Mouse (Mus musculus): Measurements from ENCODE around the gene Xpo1.
"Not testable (repeated sequence)": the region's sequence is repeated elsewhere in the genome, so short reads cannot be mapped to it uniquely, and the experiment has no call there.

Gene Xpo1

DNA sequence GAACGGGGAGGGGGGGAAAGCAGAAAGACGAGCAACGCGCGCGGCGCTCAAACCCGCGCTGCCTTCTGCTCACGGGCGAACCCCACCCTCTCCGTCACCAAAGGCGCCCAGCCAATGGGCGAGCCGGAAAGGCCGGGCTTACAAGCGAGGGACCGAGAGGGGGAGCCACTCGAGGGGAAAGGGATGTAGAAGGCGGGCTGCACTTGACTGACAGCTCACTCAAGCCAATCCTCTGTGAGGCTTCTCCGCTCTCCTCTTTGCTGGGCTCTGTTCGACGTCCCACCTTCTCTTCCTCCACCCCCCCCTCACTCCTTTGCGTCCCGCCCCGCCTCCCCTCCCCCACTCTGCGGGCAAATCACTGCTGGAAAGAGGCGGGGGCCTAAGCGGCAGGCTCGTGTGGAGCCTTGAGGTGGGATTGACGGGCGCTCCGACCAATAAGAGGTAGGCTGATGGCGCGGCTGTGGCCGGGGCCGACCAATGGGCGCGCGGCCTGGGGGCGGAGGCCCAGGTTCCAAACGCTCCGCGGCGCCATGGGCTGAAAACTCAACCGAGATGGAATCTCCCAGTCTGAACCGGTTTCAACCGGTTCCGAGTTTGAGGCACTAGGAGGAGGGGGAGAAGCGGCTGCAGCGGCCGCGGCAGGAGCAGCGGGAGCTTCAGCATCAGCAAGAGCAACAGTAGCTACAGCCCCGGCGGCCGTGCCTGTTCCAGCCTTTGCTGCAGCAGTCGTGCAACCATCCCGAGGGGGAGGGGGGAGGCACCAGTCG, at the start of gene Xpo1:
Xpo1 (plus strand) TSS at position 615 of the 767 bp plus-strand sequence.
- peak; percentile 99 for DNase-seq (ENCODE audit: low read depth in 1 of 2, low spot score in 2 of 2)

DNA sequence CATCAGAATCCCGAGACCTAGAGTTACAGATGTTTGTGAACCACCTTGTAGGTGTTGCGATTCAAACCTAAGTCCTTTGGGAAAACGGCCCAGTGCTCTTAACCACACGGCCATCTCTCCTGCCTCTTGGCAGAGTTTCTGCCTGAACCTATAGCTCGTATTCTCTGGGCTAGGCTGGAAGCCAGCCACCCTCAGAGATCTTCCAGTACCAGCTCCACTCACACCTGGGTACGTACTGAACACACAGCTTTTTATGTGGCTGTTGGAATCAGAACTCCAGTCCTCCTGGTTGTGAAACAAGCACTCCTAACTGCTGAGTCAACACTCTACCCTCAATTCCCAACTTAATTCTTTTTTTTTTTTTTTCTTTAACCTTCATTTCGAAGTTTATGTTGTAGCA, 46.1 kb upstream of the Xpo1 start:
- DNase-seq (ENCODE audit: low read depth in 1 of 2, low spot score in 2 of 2), result no peak

DNA sequence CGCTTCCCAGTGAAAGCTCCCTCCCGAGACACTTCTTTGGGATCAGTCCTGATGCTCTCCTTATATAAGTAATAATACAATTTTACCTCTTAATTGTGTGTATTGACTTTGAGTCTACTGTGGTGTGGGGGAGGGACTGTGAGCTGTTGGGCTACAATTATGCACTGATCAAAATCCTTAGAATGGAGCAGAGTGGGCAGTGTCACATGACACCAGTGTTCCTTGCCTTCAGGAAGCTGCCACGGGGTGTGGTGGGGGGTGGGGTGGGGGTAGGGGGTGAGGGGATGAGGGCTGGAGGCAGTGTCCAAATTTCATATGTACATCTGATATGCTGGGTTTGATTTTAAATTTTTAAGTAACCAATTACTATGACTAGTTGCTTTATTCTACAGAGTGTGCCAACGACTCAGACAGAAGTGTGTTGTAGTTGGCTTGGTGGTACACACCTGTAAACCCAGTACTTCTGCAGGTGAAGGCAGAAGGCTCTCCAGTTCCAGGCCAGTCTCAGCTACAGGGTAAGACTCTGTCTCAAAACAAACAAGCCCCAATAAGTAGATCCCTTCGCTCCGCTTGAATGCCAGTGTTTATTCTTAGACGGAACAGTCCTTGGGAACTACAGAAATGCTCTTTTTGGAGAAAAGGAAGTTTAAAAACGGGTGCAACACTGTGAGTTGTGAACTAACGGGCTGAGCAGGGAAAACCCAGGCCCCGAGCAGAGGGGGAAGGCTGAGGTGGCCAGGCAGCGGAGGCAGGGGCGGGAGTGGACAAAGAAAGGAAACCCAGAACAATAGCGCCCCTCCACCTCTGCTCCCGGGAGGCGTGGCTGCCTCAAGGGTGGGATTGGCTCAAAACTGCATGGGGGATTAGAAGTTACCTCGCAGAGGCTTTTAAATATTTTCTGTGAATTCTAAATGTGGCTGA, 45.0 kb upstream of the Xpo1 start:
- no peak for DNase-seq (ENCODE audit: low read depth in 1 of 2, low spot score in 2 of 2)

DNA sequence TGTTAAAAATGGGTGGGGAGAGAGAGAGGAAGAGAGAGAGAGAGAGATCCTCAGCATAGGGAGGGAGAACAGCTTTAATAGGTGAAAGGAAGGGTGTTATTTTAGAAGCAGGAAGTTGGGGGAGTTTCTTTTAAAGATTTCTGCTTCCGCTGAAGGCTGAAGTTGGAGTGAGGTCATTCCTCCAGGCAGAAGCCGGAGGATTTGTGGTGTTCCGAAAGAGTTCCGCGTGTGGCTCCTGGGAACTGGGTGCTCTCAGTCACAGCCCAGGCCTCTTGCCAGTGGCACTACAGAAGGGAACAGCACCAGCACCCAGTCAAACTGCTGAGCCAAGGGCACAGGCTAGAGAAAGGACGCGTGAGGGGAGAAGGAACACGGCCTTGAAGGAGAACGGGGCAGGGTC, 38.4 kb upstream of the Xpo1 start:
- peak in 1 of 2 experiments; percentile 3 for DNase-seq (ENCODE audit: low read depth in 1 of 2, low spot score in 2 of 2)

DNA sequence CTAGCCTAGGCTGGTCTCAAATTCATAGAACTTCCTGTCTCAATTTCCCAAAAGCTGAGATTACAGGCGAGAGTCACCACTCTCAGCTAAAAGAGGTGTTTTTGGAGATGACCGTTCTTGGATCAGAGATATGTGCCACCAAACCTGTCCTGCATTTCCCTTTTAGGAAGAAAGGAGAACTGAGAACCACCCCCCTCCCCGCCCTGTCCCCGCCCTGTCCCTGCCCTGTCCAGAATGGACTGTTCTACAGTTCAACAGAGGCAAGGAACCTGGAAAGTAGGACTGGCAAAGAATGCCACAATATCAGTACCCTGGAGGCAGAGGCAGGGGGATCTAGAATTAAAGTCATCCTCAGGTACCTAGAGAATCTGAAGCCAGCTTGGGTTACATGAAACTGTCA, 19.8 kb upstream of the Xpo1 start:
- no peak for DNase-seq (ENCODE audit: low read depth in 1 of 2, low spot score in 2 of 2)

DNA sequence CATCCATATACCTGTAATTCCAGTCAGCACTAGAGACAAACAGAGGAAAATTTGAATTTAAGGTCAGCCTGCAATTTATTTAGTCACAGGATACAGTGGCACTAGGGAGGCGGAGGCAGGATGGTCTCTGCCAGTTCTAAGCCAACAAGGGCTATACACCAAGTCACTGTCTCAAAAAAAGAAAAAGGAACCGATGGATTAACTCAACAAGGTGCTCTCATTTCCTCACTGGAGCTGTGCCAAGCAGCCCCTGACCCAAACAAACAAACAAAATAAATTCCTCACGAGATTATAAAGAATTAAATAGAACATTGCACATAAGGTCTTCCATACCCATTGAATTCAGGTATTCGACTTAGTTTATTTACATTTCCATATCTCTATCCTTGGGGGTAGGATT, 1.9 kb upstream of the Xpo1 start:
- no peak for DNase-seq (ENCODE audit: low read depth in 1 of 2, low spot score in 2 of 2)

DNA sequence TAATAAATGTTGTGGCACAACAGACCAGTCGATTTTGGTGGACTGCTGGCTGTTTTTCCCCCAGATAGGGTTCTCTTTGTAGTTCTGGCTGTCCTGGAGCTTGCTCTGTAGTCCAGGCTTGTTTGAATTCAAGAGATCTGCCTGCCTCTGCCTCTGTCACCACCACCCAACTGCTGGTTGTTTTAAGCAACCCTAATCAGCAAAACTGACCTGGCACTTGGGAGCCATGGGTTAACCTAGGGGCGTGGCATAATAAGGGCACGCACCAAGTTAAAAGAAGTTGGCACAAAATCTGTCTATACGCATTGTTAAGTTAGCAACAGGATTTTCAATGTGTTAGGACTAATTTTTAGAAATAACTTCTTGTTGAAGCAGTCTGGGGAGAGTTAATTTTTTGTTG, 1.3 kb upstream of the Xpo1 start:
- DNase-seq (ENCODE audit: low read depth in 1 of 2, low spot score in 2 of 2), result no peak

DNA sequence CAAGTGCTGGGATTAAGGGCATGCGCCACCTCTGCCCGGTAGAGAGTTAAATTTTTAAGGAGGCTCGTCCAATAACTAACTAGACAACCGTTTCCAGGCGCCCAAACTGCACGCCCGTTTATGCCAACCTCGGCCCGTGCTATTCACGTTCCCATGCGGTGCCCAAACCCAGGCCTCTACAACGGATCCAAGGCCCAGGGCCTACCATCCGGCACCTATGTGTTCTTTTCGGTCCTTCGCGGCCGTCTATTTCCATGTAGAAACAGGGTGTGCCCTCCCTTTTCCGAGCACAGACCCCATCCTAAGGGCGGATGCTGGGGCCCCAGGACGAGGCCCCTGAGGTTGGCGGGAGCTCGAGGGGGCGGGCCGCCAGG, 801 bp upstream of the Xpo1 start:
- no peak for DNase-seq (ENCODE audit: low read depth in 1 of 2, low spot score in 2 of 2)

DNA sequence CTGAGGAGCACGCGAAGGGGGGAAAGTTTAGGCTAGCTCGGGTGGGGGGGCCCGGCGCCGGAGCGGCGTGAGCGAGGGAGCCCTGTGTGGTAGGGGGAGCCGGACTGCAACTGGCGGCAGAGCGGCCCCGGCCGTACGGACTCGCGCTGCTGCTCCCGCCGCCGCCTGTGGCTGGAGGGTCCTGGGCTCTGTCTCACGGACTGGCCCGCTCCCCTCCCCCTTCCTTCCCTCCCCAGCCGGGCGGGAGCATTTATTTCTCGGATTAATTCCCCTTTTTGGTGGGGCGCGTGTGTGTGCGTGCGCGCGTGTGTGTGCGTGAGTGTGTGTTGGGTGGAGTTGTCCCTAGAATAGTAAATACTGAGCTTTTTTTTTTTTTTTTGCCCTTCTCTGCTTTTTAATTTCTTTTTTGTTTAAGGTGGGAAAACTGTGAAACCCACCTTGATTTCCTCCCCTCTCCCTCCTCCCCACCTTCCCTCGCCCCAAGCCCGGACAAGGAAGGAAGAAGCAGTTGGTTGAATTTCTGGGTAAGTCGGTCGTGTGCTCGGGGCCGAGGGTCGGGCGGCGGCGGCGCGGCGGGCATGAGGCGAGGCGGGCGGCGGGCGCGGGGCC, 457 bp downstream of the Xpo1 start:
- peak in 1 of 2 experiments; percentile 39 for DNase-seq (ENCODE audit: low read depth in 1 of 2, low spot score in 2 of 2)

DNA sequence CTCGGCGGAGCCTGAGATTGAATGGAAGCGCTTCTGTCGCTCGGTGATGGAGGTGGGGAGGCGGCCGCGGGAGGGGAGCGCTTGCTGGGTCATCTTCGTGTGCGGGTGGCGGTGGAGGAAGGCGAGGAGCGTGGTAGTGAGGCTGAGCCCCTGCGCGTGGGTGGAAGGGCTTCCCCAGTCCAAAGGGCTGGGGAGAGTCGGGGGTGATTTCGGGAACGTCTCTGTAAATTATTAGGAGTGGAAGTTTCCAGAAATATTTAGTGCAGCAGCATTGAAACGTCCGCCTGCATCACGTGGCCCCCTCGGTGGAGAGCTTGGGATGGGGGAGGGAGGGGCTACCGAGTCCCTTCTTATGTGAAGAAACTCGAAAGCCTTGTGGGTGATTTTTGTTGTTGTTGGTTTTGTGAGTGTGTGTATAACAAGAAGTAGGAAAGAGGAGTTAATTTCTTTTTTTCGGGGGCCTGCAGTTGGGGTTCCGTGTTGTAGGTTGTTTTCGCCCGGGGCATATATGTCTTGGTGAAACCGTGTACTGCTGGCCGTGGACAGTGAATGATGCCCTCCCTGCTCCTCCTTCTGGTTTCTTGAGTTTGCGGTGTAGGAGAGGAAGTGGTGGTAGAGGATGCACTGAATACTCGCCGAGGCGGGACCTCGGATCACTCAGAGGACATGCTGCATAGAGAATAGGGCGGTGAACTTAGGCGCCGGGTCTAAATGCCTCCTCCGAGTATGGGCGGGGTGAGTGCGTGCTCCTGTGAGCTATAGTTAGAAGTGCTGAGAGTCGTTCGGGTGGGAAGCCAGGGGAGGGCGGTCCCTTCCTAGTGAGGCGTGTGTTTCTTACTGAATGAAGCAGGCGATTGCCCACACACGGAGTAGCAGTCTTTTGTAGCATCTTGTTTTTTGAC, 1.2 kb downstream of the Xpo1 start:
- peak; percentile 68 to 76 for DNase-seq (ENCODE audit: low read depth in 1 of 2, low spot score in 2 of 2)

DNA sequence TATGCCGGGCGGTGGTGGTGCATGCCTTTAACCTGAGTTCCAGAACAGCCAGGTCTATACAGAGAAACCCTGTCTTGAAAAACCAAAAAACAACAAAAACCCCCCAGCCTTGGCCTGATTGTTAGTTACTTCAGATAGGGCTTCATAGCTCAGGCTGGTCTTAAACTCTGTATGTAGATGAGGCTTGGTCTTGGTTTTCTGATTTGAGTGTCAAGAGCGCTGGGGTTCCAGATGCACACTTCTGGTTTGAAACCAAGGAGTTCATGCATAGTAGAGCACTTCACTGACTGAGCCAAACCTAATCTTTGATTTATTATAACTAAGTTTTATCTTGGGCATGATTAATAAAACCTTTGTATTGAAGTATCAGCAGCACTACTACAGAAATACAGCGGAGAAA, 3.2 kb downstream of the Xpo1 start:
- DNase-seq (ENCODE audit: low read depth in 1 of 2, low spot score in 2 of 2), result no peak

DNA sequence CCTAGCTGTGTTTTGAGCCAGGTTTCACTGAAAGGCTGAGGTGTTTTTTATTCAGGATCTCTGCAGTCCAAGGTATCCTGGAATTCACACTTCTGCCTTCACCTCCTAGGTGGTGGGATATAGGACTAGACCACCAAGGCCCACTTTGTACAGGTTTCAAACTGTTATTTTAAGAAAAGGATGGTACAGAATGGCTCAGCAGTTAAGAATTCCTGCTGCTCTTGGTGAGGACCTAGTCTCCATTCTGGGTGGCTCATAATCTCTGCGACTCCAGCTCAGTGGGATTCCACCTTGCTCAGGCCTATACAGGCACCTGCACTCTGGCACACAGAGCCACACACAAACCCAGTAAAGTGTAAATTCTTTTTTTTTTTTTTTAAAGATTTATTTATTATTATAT, 3.6 kb downstream of the Xpo1 start:
- no peak for DNase-seq (ENCODE audit: low read depth in 1 of 2, low spot score in 2 of 2)

DNA sequence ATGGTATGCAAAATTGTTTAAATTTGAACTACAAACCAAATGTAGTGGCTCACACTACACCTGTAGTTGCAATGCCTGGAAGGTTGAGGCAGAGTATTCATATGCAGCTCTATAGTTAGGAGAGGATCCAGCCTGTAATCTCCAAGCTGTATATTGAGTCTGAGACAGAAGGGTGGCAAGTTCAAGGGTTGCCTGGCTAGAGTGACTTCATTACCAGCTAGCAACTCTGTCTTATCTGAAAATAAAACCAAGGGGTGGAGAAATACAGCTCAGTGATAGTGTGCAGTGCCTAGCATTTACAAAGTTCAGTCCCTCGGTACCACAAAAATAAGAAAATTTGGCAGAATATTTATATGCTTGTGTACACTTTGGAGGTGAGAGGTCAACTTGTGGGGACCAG, 4.3 kb downstream of the Xpo1 start:
- no peak for DNase-seq (ENCODE audit: low read depth in 1 of 2, low spot score in 2 of 2)

DNA sequence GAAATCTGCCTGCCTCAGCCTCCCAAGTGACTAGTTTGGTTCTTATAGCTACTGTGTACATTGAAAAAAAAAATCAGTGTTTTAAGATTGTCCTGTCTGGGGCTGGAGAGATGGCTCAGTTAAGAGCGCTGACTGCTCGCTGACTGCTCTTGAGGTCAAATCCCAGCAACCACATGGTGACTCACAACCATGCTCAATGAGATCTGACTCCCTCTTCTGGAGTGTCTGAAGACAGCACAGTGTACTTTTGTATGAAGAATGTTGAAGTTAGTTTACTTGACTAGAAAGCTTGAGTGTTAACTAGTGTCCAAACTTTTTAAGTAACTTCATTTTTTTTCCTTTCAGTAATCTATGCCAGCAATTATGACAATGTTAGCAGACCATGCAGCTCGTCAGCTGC, 5.6 kb downstream of the Xpo1 start:
- DNase-seq (ENCODE audit: low read depth in 1 of 2, low spot score in 2 of 2), result no peak

DNA sequence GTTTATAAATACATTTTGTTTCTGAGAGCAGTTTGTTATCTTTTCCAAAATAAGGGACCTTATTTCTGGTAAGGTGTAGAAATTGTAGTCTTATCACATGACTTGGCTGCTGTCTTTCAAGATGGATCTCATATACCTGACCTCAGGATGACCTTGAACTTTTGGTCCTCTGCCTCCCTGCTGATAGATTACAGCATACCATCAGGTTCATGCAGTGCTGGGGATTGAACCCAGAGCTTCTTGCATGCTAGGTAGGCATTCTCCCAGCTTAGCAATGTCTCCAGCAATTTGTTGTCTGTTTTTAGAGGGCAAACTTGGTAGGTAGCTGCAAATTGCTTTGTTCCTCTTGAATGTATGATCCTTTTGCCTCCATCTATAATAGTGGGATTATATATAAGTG, 9.1 kb downstream of the Xpo1 start:
- no peak for DNase-seq (ENCODE audit: low read depth in 1 of 2, low spot score in 2 of 2)

DNA sequence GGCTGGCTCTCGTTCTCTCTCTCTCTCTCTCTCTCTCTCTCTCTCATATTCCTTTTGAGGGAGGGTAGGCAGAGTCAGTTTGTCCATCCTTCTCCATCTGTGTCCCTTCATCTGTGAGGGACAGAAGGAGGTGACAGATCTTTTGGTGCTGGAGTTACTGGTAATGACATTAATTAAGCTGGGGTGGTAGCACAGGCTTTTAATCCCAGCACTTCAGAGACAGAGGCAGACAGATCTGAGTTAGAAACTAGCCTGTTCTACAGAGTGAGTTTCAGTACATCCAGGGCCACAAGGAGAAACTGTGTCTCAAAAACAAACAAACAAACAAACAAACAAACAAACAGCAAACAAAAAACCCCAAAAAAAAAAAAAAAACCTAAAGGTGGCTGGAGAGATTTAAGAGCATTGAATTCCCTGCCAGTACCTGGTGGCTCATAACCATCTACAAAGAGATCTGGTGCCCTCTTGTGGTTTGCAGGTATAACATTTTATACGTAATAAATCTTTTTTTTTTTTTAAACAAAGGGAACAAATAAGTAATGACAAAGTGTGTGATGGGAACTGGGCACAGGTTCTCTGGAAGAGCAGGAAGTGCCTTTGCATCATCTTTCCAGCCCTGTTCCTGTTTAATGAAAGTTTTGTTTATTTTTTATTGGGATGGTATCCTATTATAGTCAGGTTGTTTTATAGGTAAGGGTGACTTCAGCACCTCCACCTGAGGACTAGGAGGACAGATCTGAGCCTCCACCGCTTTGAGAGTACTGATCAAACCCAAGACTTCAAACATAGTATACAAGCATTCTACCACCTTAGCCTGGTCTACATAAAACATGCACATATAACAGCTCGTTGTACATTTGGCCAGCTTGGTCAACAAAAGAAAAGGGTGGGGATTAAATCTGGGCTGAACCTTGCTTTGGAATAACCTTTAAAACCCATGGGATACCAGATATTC, 16.2 kb downstream of the Xpo1 start:
- DNase-seq (ENCODE audit: low read depth in 1 of 2, low spot score in 2 of 2), result no peak

DNA sequence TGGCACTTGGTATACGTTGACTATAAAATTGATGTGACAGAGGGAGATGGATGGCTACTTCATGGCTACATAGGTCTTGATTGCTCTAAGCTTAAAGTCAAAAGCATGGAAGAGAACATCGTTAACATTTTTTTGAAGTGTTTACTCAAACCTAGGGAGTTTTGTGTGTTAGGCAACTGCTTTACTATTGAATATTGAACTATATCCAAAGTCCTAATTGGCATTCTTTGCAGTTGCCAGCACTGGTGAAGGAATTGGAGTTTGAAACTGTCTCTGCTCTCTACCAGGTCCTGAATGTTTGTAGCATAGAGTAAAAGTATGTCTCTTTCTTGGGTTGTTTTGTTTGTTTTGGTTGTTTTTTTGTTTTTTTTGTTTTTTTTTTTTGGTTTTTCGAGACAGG, 19.9 kb downstream of the Xpo1 start:
- no peak for DNase-seq (ENCODE audit: low read depth in 1 of 2, low spot score in 2 of 2)

DNA sequence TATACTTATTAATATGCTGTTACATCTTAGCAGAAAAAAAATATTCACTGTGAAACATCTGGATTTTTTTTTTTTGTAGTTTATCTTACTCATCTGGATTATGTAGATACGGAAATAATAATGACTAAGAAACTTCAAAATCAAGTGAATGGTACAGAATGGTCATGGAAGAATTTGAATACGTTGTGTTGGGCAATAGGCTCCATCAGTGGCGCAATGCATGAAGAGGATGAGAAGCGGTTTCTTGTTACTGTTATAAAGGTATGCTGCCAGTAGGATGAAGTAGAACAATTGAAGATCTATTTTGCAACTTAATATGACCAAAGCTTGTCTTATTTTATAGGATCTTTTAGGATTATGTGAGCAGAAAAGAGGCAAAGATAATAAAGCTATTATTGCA, 28.6 kb downstream of the Xpo1 start:
- DNase-seq (ENCODE audit: low read depth in 1 of 2, low spot score in 2 of 2), result no peak

DNA sequence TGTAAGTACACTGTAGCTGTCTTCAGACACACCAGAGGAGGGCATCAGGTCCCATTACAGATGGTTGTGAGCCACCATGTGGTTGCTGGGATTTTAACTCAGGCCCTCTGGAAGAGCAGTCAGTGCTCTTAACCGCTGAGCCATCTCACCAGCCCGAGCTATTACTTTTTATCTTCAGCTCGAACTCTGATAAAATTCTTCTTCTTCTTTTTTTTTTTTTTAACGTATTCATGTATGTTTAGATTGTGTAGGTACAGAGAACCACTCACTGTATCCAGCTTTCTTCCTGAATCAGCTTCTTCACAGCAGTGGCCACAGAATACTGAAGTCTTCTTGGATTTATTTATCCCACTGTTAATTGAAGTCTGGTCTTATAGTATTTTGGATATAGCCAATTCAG, 33.0 kb downstream of the Xpo1 start:
- not testable (repeated sequence) for DNase-seq (ENCODE audit: low read depth in 1 of 2, low spot score in 2 of 2)

DNA sequence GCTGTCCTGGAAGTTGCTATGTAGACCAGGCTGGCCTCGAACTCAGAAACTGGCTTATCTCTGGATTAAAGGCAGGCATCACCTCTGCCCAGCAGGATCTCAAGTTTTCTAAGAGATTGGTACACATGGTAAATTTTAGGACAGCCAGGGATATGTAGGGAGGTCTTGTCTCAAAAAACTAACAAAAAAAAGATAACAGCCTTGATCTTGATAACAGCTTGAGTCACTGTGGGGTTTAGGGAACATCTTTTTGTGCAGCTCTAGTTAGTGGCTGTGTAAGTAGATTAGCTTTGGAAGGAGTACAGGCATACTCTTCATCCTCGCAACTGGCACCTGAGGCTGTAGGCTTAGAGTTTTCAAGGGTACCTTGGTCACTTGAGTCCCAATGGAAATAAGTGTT, 41.5 kb downstream of the Xpo1 start:
- DNase-seq (ENCODE audit: low read depth in 1 of 2, low spot score in 2 of 2), result no peak
